Mouse (Mus musculus) WW6 (cell line): ENCODE data around the gene Maats1.

ENCODE experiments used
- DNase-seq: peaks from one replicate; pipeline ENCODE4 v3.0.0-alpha.2; 2013; ENCODE audit warnings: low read depth, low spot score

The Maats1 gene

GRCm38 (mm10) chr16:38341396-38342324, at the start of gene Maats1:
TSS of gene Maats1 (minus strand) at chr16:38342143.
- DNase-seq = peak; percentile 68

GRCm38 (mm10) chr16:38390322-38390721, 48.4 kb upstream of the Maats1 start:
- DNase-seq = no peak

GRCm38 (mm10) chr16:38389284-38389893, 47.4 kb upstream of the Maats1 start:
- DNase-seq = no peak

GRCm38 (mm10) chr16:38388757-38389156, 46.8 kb upstream of the Maats1 start:
- no peak for DNase-seq

- DNase-seq = no peak
Observed at GRCm38 (mm10) chr16:38387389-38387788, 45.4 kb upstream of the Maats1 start.

GRCm38 (mm10) chr16:38385700-38386099, 43.8 kb upstream of the Maats1 start:
- no peak for DNase-seq

GRCm38 (mm10) chr16:38385184-38385634, 43.3 kb upstream of the Maats1 start:
- no peak for DNase-seq

GRCm38 (mm10) chr16:38383683-38384082, 41.7 kb upstream of the Maats1 start:
- no peak for DNase-seq

- no peak for DNase-seq
Observed at GRCm38 (mm10) chr16:38379926-38380325, 38.0 kb upstream of the Maats1 start.

GRCm38 (mm10) chr16:38379493-38379892, 37.5 kb upstream of the Maats1 start:
- no peak for DNase-seq

- DNase-seq = no peak
Observed at GRCm38 (mm10) chr16:38379088-38379487, 37.1 kb upstream of the Maats1 start.

GRCm38 (mm10) chr16:38378591-38378990, 36.6 kb upstream of the Maats1 start:
- no peak for DNase-seq

GRCm38 (mm10) chr16:38377546-38377945, 35.6 kb upstream of the Maats1 start:
- DNase-seq = no peak

GRCm38 (mm10) chr16:38376841-38377249, 34.9 kb upstream of the Maats1 start:
- DNase-seq = no peak

- no peak for DNase-seq
Observed at GRCm38 (mm10) chr16:38376163-38376840, 34.4 kb upstream of the Maats1 start.

- no peak for DNase-seq
Observed at GRCm38 (mm10) chr16:38375182-38375581, 33.2 kb upstream of the Maats1 start.

GRCm38 (mm10) chr16:38374379-38375140, 32.6 kb upstream of the Maats1 start:
- no peak for DNase-seq

- DNase-seq = no peak
Observed at GRCm38 (mm10) chr16:38373941-38374340, 32.0 kb upstream of the Maats1 start.

- DNase-seq = no peak
Observed at GRCm38 (mm10) chr16:38373439-38373838, 31.5 kb upstream of the Maats1 start.

GRCm38 (mm10) chr16:38372876-38373275, 30.9 kb upstream of the Maats1 start:
- DNase-seq = no peak

GRCm38 (mm10) chr16:38371705-38372296, 29.9 kb upstream of the Maats1 start:
- no peak for DNase-seq
